Mouse (Mus musculus) heart, adult 2 months (tissue): Measurements from ENCODE around the gene Scamp3. TPM values are rescaled to one million over a fixed set of nuclear protein-coding genes. Genes with fewer than 3 reads are reported as not detected.

Experiments used
- DNase-seq, 2 experiments: peaks; one replicate each; pipeline ENCODE4 v3.0.0; 2021
- H3K27ac ChIP-seq: fragments of 200-600 bp; 2 replicates; pipeline ENCODE4 v1.8.1; 2022
- H3K27me3 ChIP-seq: fragments of 200-500 bp; 2 replicates; pipeline ENCODE4 v1.6.1; 2012; ENCODE audit warnings: mild to moderate bottlenecking, low read length, inconsistent platforms, mixed read lengths; ENCODE audit not compliant: control insufficient read depth, insufficient read depth
- H3K36me3 ChIP-seq: fragments of 200-500 bp; 2 replicates; pipeline ENCODE4 v1.6.1; 2012; ENCODE audit warnings: low read length, inconsistent platforms; ENCODE audit not compliant: control insufficient read depth, insufficient read depth
- H3K4me1 ChIP-seq: fragments of 200-500 bp; 2 replicates; pipeline ENCODE4 v1.6.1; 2011; ENCODE audit warnings: low read length; ENCODE audit not compliant: control insufficient read depth, insufficient read depth
- H3K4me3 ChIP-seq: fragments of 200-600 bp; 2 replicates; pipeline ENCODE4 v1.8.1; 2022
- H3K79me2 ChIP-seq: fragments of 200-500 bp; replicated peaks from 2 replicates; pipeline ENCODE4 v1.6.1; 2012; ENCODE audit warnings: mild to moderate bottlenecking, inconsistent platforms, low read length, moderate library complexity, mixed read lengths; ENCODE audit not compliant: control insufficient read depth, insufficient read depth
- H3K9ac ChIP-seq: fragments of 200-500 bp; 2 replicates; pipeline ENCODE4 v1.6.1; 2012; ENCODE audit warnings: low read depth, mild to moderate bottlenecking, control low read depth, inconsistent platforms, low read length, mixed read lengths
- CTCF ChIP-seq: fragments of 200-600 bp; IDR thresholded peaks from 2 replicates; pipeline ENCODE4 v1.8.1; 2022; ENCODE audit warnings: antibody characterized with exemption, mild to moderate bottlenecking, moderate library complexity
- EP300 ChIP-seq: fragments of 200-500 bp; IDR thresholded peaks from 2 replicates; pipeline ENCODE4 v1.6.1; 2011; ENCODE audit warnings: low read depth, low read length, control low read depth; ENCODE audit not compliant: insufficient read depth
- POLR2A ChIP-seq: fragments of 200-500 bp; IDR thresholded peaks from 2 replicates; pipeline ENCODE4 v1.6.1; 2011; ENCODE audit warnings: mild to moderate bottlenecking, low read depth, low read length, control low read depth; ENCODE audit not compliant: insufficient read depth
- WGBS: fragments of 180-500 bp; shearing (Covaris S2); methylation state at CpG from one replicate; pipeline ENCODE4 v1.1.7; 2018; 5-methylcytosine and 5-hydroxymethylcytosine counted together
- intact Hi-C: fragments of 180-260 bp; cut with DNase I; formaldehyde crosslinking; loops from one replicate; pipeline ENCODE4 v1.15.1; 2025
- polyA plus RNA-seq: library from polyadenylated mRNA; depleted of rRNA; stranded (reverse); fragments of >200 nt; gene quantifications from 2 replicates; pipeline ENCODE4 v1.2.3, GENCODE M21; 2012
- total RNA-seq, 2 experiments: library from RNA; stranded (reverse); gene quantifications; 2 replicates each; pipeline ENCODE4 v1.2.3; 2021

Gene Scamp3
- total and polyA plus RNA-seq, 3 experiments, result 44.5 to 108 (median 54.7) TPM

DNA sequence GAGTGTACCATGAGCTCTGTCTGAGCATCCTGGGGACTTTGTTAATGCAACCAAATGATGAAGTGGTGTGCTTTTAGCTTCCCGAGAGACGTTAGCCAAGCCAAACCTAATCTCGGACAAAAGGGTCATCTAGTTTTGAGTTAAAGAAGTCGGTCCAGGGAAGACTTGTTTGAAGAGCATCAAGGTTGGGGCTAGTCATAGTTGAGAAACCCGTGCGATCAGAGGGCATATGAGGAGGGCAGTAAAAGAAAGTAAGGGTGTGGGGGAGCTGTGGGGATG is 773 bp downstream of the Scamp3 start:
- WGBS, result 4% methylated on average over 6 of the region's 6 CpGs
- H3K9ac ChIP-seq, result peak overlapping the region; percentile 84
- H3K27me3 ChIP-seq, result no peaks in the 10 kb centered on the region
- TF ChIP-seq CTCF (no peak), EP300 (no peak), POLR2A (no peak)
- peak overlapping the region; percentile 84 for H3K27ac ChIP-seq
- H3K4me3 ChIP-seq, result peak overlapping the region; percentile 86
- H3K36me3 ChIP-seq, result no peaks in the 10 kb centered on the region; the same call in 1 of the 2 replicates
- intact Hi-C loops, result loop anchor here (10.0 kb wide), 1 partner anchor 623 kb away; the partner anchor contains the start of genes Lamtor2 and Ubqln4
- peaks cover 2% of the 10 kb centered on the region for H3K4me1 ChIP-seq
- DNase-seq, result no peak
- H3K79me2 ChIP-seq, result no peaks in the 10 kb centered on the region

DNA sequence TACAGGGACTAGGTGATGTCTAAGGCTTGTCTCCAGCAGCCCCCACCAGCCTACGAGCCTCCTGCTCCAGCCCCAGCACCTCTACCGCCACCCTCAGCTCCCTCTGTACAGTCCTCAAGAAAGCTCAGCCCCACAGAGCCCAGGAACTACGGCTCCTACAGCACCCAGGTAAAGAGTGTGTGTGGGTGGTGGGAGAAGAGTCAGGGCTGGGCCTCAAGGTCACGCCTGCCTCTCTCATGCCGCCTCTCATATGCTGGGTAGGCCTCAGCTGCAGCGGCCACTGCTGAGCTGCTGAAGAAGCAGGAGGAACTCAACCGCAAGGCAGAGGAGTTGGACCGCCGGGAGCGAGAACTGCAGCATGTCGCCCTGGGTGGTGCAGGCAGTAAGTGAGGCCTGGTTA is 1.8 kb downstream of the Scamp3 start:
- Histone ChIP-seq H3K79me2 (no peaks in the 10 kb centered on the region), H3K4me3 (no peak overlapping the region), H3K36me3 (no peaks in the 10 kb centered on the region; the same call in 1 of the 2 replicates), H3K9ac (0 out of 2 replicates have a peak overlapping the region, but pooled peaks have one; percentile 11), H3K27ac (no peak overlapping the region), H3K27me3 (no peaks in the 10 kb centered on the region), H3K4me1 (peaks cover 2% of the 10 kb centered on the region)
- DNase-seq, result no peak
- WGBS, result 92% methylated on average over 11 of the region's 11 CpGs
- no peak for TF ChIP-seq POLR2A
- no peak for TF ChIP-seq EP300
- TF ChIP-seq CTCF, result no peak
- intact Hi-C loops, result loop anchor here (10.0 kb wide), 1 partner anchor 624 kb away; the partner anchor contains the start of genes Lamtor2 and Ubqln4

DNA sequence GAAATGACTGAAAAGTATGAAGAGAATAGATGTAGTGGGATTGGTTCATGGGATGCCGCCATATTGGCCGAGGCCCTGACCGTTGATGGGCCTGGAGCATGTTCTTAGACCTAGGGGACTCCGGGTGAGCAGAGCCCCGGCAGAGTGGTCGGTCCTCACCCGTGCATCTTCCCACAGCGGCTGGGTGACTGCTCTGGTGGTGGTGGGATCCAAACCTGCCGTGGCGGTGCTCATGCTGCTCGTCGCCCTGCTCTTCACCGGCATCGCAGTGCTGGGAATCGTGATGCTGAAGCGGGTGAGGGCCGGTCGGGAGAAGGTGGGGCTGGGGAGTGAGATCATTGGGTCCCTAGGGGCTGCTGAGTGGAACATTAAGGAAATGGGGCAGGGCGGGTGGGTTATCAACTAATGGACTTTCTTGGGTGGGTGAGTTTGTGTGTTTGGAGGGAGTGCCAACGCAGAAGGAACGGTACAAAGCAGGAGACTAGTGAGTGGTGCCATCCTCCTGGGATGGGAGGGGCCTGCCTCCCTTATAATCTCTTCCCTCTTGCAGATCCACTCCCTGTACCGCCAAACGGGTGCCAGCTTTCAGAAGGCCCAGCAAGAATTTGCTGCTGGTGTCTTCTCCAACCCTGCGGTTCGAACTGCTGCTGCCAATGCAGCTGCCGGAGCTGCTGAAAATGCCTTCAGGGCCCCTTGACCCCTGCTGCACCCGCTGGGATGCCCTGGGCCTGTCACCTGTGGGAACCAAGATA is 4.7 kb downstream of the Scamp3 start:
- H3K36me3 ChIP-seq, result no peaks in the 10 kb centered on the region; the same call in 1 of the 2 replicates
- DNase-seq, result peak in 1 of 2 experiments; percentile 18
- 91% methylated on average over 27 of the region's 27 CpGs for WGBS
- H3K79me2 ChIP-seq, result no peaks in the 10 kb centered on the region
- no peak overlapping the region for H3K27ac ChIP-seq
- no peaks in the 10 kb centered on the region for H3K27me3 ChIP-seq
- no peak overlapping the region for H3K9ac ChIP-seq
- no peak overlapping the region for H3K4me3 ChIP-seq
- peaks cover 2% of the 10 kb centered on the region for H3K4me1 ChIP-seq
- TF ChIP-seq EP300 (no peak), CTCF (no peak), POLR2A (no peak)
- intact Hi-C loops, result no loop called here

- Histone ChIP-seq H3K4me1 (peaks cover 2% of the 10 kb centered on the region), H3K27ac (no peak overlapping the region), H3K4me3 (peak overlapping the region; percentile 77), H3K27me3 (no peaks in the 10 kb centered on the region), H3K79me2 (no peaks in the 10 kb centered on the region), H3K9ac (no peak overlapping the region), H3K36me3 (no peaks in the 10 kb centered on the region; the same call in 1 of the 2 replicates)
- DNase-seq, result no peak
- intact Hi-C loops, result no loop called here
- no peak for TF ChIP-seq CTCF
- TF ChIP-seq EP300, result no peak
- no peak for TF ChIP-seq POLR2A
- 45% methylated on average over 7 of the region's 7 CpGs for WGBS
Observed at GRCm38 (mm10) chr3:89182531-89183057, 5.3 kb downstream of the Scamp3 start.

- 10% methylated on average over 39 of the region's 39 CpGs for WGBS
- Histone ChIP-seq H3K36me3 (no peaks in the 10 kb centered on the region; the same call in 1 of the 2 replicates), H3K27ac (peak within 1 kb of the TSS; percentile 67)
Observed at GRCm38 (mm10) chr3:89183058-89183958, 6.0 kb downstream of the Scamp3 start, which contains the start of gene Fam189b. Fam189b (plus strand) TSS chr3:89183143.

More at GRCm38 (mm10) chr3:89183058-89183958, 6.0 kb downstream of the Scamp3 start, which contains the start of gene Fam189b:
- no peaks in the 10 kb centered on the region for H3K27me3 ChIP-seq
- peak within 1 kb of the TSS; percentile 77 for H3K4me3 ChIP-seq
- intact Hi-C loops, result no loop called here
- peak; percentile 85 to 87 for DNase-seq
- TF ChIP-seq POLR2A (peak; percentile 85), EP300 (no peak), CTCF (no peak)
- peak within 1 kb of the TSS; percentile 61 for H3K9ac ChIP-seq
- peaks cover under 1% of the 10 kb centered on the region for H3K4me1 ChIP-seq
- H3K79me2 ChIP-seq, result no peaks in the 10 kb centered on the region
